Mouse (Mus musculus): Measurements from ENCODE around the gene H1foo. TPM values are rescaled to one million over a fixed set of nuclear protein-coding genes. Genes with fewer than 3 reads are reported as not detected.

Gene H1foo
- polyA plus RNA-seq, 1 experiment from 2014 or later, result not detected

DNA sequence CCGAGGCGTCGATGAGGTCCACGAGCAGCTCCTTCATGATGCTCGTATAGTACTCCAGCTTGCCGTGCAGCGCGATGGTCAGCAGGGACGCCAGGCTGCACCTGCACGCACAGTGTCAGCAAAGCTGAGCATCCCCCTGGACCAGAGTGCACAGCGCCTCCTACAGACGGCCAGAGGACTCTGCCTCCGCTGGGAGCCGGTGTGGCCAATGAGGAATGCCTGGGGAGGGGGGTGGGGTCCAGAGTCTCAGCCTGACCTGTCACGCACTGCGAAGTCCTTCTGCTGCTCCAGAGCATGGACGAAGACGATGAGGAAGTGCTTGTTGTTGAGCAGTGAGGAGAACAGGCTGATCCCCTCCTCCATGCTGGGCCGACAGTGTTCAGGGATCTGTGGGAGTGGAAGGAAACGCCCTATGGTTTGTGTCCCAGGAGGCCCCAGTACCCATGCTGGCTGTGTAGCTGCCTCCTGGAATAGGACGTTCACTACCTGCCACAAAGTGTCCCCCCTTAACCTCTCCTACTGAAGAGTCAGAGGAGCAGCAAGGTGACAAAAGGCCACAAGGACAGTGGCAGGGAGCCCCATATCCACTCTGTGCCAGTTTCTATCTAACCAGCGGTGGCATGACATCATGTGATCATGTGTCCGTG, 17.8 kb downstream of the H1foo start:
- Histone ChIP-seq H3K9ac (no peak overlapping the region), H3K9me3 (replicated peaks) (no peaks in the 10 kb centered on the region), H3K4me1 (replicated peaks) (no peaks in the 10 kb centered on the region), H3K4me3 (replicated peaks) (no peak overlapping the region), H3K4me2 (no peak overlapping the region), H3K36me3 (replicated peaks) (no peaks in the 10 kb centered on the region), H3K27ac (replicated peaks) (no peak overlapping the region), H3K27me3 (no peaks in the 10 kb centered on the region)
- no peak for ATAC-seq (ENCODE audit: insufficient read depth)
- WGBS (ENCODE audit: insufficient replicate concordance), result 66% methylated on average over 23 of the region's 23 CpGs

DNA sequence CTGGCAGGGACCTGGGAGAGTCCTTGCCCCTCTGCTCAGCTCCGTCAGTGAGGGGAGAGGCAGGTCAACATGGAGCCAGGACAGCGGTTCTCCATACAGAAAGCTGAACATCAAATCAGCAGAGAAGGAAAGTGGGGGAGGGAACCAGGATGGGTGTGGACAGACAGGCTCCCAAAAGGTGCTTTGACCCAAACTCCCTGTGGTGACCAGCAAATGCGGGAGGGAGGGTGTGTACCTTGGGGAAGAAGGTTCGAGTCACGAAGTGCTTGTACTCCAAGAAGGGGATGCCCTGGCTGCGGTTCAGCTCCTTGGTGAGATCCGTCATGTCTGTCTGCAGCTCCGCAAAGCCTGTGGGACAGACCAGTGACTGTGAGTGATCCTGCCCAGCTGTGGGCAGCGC, 18.9 kb downstream of the H1foo start:
- H3K9ac ChIP-seq, result no peak overlapping the region

DNA sequence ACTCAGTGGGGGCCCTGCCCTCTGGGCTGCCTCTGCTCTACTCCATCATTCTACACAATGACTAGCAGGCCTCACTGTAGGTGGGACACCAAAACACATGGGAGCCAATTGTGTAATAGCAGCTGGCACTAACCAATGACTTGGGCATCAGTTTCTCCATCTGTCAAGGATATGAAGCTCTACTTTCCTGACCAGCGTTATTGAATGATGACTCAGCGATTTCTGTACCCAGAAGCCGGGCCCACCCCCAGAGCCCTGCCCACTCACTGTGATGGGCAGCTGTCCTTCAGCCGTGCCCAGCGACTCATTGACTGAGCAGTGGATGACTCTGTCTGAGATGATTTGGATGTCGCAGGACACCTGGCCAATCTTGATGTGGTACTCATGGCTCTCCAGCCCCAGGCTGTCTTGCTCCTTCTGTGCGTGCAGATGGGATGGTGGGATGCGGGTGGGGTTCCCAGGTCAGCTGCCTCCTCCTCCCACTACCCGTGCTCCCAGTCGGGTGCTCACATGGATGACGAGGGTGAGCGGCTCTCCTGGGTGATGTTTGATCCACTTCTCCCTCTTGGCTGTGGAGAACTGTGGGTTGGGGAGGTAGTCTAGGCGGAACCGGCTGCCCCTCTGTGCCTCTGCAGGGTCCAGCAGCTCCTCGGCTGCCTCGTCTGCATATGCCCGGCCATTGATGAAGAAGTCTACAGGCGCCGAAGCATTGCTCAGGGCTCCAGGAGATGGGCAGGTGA, 21.7 kb downstream of the H1foo start:
- no peak overlapping the region for H3K9ac ChIP-seq
- WGBS (ENCODE audit: insufficient replicate concordance), result 76% methylated on average over 19 of the region's 19 CpGs
- no peak for ATAC-seq (ENCODE audit: insufficient read depth)
- H3K27me3 ChIP-seq, result no peaks in the 10 kb centered on the region
- no peaks in the 10 kb centered on the region for H3K9me3 ChIP-seq (replicated peaks)
- H3K36me3 ChIP-seq (replicated peaks), result no peaks in the 10 kb centered on the region
- no peak overlapping the region for H3K4me2 ChIP-seq
- H3K27ac ChIP-seq (replicated peaks), result no peak overlapping the region
- peaks cover 9% of the 10 kb centered on the region; the same call in 1 of the 2 replicates for H3K4me1 ChIP-seq (replicated peaks)
- no peak overlapping the region for H3K4me3 ChIP-seq (replicated peaks)

More for the DNA sequence above, 18.9 kb downstream of the H1foo start:
- WGBS (ENCODE audit: insufficient replicate concordance), result 77% methylated on average over 9 of the region's 9 CpGs
- 0 out of 2 replicates have a peak, but pooled peaks cover 8% of the 10 kb centered on the region for H3K4me1 ChIP-seq (replicated peaks)
- H3K4me2 ChIP-seq, result no peak overlapping the region
- no peak overlapping the region for H3K4me3 ChIP-seq (replicated peaks)
- no peaks in the 10 kb centered on the region for H3K36me3 ChIP-seq (replicated peaks)
- no peaks in the 10 kb centered on the region for H3K9me3 ChIP-seq (replicated peaks)
- ATAC-seq (ENCODE audit: insufficient read depth), result no peak
- no peaks in the 10 kb centered on the region for H3K27me3 ChIP-seq
- H3K27ac ChIP-seq (replicated peaks), result no peak overlapping the region

DNA sequence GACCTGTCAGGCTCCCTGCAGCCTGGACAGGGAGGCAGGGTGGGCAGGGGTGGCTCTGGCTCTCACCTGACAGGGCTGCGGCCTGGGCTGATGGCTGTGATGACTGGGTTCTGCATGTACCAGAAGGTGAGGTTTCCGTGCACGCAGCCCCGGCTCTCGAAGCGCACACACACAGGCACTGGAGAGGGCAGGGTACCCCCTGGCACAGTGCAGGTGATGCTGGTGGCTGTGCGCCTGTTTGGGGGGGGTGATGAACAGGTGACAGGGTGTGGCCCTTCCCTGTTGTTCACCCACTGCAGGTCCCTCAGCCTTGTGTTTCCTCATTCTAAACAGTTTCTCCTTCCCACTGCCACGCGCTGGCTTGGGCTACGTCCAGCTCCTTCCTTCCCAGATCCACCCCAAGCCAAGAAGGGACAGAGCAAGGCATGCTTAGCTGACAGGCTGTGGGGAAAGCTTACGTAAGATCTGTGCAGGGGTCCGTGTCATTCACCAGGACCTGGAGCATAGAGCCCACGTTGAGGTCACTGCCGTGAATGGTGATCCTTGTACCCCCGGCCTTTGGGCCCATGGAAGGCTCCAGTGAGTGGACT, 22.6 kb downstream of the H1foo start:
- no peak overlapping the region for H3K4me3 ChIP-seq (replicated peaks)
- H3K9ac ChIP-seq, result no peak overlapping the region
- peaks cover 10% of the 10 kb centered on the region for H3K4me1 ChIP-seq (replicated peaks)
- H3K36me3 ChIP-seq (replicated peaks), result no peaks in the 10 kb centered on the region
- no peak overlapping the region for H3K27ac ChIP-seq (replicated peaks)
- no peaks in the 10 kb centered on the region for H3K27me3 ChIP-seq
- H3K4me2 ChIP-seq, result no peak overlapping the region
- no peaks in the 10 kb centered on the region for H3K9me3 ChIP-seq (replicated peaks)
- ATAC-seq (ENCODE audit: insufficient read depth), result no peak
- WGBS (ENCODE audit: insufficient replicate concordance), result 81% methylated on average over 15 of the region's 15 CpGs

DNA sequence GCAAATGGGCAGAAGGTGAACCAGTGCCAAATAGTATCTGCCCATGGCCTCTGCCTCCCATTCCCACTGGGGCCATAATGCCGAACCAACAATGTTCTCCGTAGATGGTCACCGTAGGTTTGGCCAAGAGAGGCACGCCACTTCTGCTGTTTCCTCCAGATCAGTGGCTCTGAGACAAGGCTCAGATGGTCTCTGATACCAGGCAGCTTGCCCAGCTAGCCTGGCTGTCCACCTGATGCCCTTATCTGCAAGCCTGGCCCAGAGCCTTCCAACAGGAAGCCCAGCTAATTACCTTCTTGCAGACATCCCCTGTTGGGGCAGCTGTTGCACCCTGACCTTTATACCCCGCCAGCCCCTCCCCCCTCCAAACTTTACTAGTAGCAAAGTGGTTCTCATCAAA, 23.3 kb downstream of the H1foo start:
- Histone ChIP-seq H3K9ac (no peak overlapping the region), H3K4me1 (replicated peaks) (peaks cover 13% of the 10 kb centered on the region), H3K4me2 (no peak overlapping the region), H3K9me3 (replicated peaks) (no peaks in the 10 kb centered on the region), H3K4me3 (replicated peaks) (no peak overlapping the region), H3K27ac (replicated peaks) (no peak overlapping the region), H3K27me3 (no peaks in the 10 kb centered on the region), H3K36me3 (replicated peaks) (no peaks in the 10 kb centered on the region)
- no peak for ATAC-seq (ENCODE audit: insufficient read depth)
- WGBS (ENCODE audit: insufficient replicate concordance), result 63% methylated on average over 5 of the region's 5 CpGs

DNA sequence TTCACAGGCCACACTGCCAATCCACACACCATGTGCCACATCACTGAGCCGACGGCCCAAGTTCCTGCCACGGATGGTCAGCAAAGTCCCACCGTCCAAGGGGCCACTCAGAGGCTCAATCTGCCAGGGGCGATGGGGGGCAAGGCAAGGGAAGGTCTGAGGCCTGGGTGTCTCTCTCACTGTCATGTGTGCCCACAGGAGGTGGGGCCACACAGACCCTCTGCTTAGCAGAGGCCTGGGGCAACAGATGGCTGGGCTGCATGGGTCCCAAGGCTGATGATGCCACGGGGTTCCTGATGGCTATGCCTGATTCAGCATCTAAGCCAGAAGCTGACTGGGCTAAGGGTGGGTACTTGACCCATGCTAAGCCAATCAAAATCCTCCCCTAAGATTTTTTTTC, 24.0 kb downstream of the H1foo start:
- no peak for ATAC-seq (ENCODE audit: insufficient read depth)
- 76% methylated on average over 6 of the region's 6 CpGs for WGBS (ENCODE audit: insufficient replicate concordance)
- Histone ChIP-seq H3K4me1 (replicated peaks) (peaks cover 16% of the 10 kb centered on the region), H3K4me2 (no peak overlapping the region), H3K4me3 (replicated peaks) (no peak overlapping the region), H3K36me3 (replicated peaks) (no peaks in the 10 kb centered on the region), H3K27ac (replicated peaks) (no peak overlapping the region), H3K9ac (no peak overlapping the region), H3K27me3 (no peaks in the 10 kb centered on the region), H3K9me3 (replicated peaks) (no peaks in the 10 kb centered on the region)

DNA sequence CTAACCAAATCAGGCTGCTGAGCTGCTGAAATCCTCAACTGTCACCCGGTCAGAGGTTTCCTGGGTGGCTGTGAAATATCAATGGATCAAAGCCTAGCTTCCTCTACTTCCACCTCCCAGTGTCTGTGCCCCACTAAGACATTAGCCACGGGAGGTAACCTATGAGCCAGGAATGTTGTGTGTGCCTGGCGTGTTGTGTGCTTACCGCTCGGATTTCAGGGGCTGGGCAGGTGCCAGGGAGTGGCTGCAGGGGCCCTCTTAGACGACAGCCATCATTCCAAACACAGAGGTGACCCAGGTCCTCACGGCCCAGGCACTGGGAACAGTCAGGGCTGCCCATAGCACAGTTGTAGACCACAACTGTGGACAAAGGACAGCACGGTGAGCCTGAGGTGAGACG, 24.4 kb downstream of the H1foo start:
- WGBS (ENCODE audit: insufficient replicate concordance), result 54% methylated on average over 9 of the region's 9 CpGs
- Histone ChIP-seq H3K9me3 (replicated peaks) (no peaks in the 10 kb centered on the region), H3K4me3 (replicated peaks) (no peak overlapping the region), H3K9ac (no peak overlapping the region), H3K36me3 (replicated peaks) (no peaks in the 10 kb centered on the region), H3K27ac (replicated peaks) (no peak overlapping the region), H3K27me3 (no peaks in the 10 kb centered on the region), H3K4me1 (replicated peaks) (peaks cover 16% of the 10 kb centered on the region), H3K4me2 (no peak overlapping the region)
- no peak for ATAC-seq (ENCODE audit: insufficient read depth)

DNA sequence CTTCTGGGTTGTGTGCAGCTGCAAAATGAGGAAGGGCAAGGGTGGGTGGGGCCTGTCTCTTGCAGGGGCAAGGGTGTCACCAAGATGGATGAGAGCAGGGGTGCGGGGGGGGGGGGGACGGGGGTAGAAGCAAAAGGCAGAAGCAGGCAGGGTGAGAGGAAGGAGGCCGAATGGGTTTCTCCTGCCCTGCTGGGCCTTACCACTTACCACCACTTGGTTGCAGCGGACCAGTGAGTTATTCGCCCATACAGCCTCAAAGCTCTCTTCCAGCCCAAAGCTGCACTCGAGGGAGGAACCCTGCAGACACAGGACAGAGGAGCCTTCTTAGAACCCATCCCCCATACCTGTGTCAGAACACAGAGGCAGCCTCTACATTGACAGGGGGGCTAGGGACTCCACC, 25.2 kb downstream of the H1foo start:
- Histone ChIP-seq H3K27ac (replicated peaks) (no peak overlapping the region), H3K4me2 (no peak overlapping the region), H3K4me3 (replicated peaks) (no peak overlapping the region), H3K9me3 (replicated peaks) (no peaks in the 10 kb centered on the region), H3K4me1 (replicated peaks) (peaks cover 16% of the 10 kb centered on the region), H3K27me3 (no peaks in the 10 kb centered on the region), H3K36me3 (replicated peaks) (no peaks in the 10 kb centered on the region), H3K9ac (no peak overlapping the region)
- WGBS (ENCODE audit: insufficient replicate concordance), result 38% methylated on average over 6 of the region's 6 CpGs
- no peak for ATAC-seq (ENCODE audit: insufficient read depth)

DNA sequence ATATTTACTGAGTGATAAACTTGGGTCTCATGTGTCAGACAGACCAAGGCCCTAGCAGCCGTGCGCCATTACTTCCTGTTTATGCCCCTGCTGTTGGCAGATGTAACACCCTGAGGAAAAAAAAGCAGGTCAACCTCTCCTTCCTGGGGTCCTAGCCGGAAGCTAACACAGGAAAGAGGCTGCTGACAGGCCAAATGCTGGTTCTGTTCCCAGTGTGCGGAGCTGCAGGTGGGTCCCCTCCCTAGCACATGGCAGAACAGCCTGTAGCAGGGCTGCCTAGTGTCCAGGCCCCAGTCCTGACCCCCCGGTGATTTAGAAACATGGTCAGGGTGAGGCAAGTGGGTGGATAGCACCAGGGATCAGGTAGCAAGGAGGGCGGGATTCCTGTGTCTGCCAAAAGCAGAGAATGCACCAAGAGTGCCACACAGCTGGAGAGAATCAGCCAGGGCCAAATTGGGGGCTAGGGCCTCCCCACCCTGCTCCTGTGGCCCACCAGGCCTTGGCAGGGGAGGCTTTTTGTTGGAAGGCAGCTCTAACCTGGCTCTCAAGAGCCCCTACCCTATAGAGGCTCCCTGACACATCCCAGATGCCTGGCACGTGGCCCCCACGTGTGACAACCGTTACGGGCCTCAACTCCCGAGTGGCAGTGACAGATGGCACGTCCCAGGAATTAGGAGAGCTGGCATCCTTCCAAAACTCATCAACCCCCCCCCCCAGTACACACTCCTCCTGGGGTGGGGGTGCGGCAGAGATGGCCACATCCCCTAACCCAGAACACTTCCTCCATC, 26.7 kb downstream of the H1foo start:
- no peak overlapping the region for H3K4me3 ChIP-seq (replicated peaks)
- no peaks in the 10 kb centered on the region for H3K36me3 ChIP-seq (replicated peaks)
- no peak overlapping the region for H3K27ac ChIP-seq (replicated peaks)
- no peak overlapping the region for H3K4me2 ChIP-seq
- ATAC-seq (ENCODE audit: insufficient read depth), result no peak
- peaks cover 16% of the 10 kb centered on the region for H3K4me1 ChIP-seq (replicated peaks)
- no peaks in the 10 kb centered on the region for H3K9me3 ChIP-seq (replicated peaks)
- no peaks in the 10 kb centered on the region for H3K27me3 ChIP-seq
- no peak overlapping the region for H3K9ac ChIP-seq
- WGBS (ENCODE audit: insufficient replicate concordance), result 60% methylated on average over 13 of the region's 13 CpGs

DNA sequence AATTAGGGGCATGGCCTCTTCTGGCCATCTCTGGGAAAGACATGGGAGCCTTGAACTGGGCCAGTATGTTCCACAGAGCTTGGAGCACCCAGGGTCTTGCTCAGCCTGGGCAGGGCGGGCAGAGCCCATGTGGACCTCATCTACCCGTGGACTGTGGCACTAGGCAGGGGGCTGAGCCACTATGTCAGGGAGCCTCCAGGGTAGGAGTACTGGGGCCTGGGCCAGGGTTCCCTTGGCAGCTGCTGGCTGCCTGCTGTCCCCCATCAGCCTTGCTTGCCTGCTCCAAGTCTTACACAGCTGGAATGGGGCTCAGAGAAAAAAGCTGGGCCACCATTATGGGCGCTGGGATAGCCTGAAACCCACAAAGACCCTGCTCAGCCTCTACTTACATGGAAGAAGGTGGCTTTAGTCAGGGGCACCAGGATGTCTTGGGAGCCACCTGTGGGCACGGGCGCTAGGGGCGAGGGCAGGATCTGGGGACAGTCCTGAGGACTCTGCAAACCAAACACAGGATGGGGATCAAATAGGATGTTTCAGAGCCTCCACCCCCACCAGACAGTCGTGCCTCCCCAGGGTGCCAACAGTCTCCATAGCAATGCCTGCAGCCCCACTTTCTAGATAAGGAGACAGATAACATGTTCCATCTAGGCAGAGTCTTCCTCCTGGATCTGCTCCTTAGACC, 27.5 kb downstream of the H1foo start:
- no peak overlapping the region for H3K27ac ChIP-seq (replicated peaks)
- ATAC-seq (ENCODE audit: insufficient read depth), result no peak
- 50% methylated on average over 7 of the region's 7 CpGs for WGBS (ENCODE audit: insufficient replicate concordance)

More for the DNA sequence above, 27.5 kb downstream of the H1foo start:
- Histone ChIP-seq H3K4me3 (replicated peaks) (no peak overlapping the region), H3K36me3 (replicated peaks) (no peaks in the 10 kb centered on the region), H3K9ac (no peak overlapping the region), H3K4me2 (no peak overlapping the region), H3K9me3 (replicated peaks) (no peaks in the 10 kb centered on the region), H3K27me3 (no peaks in the 10 kb centered on the region), H3K4me1 (replicated peaks) (peaks cover 16% of the 10 kb centered on the region)
